Mouse (Mus musculus) erythroblast, adult 5-6 weeks (primary cell): ENCODE results near the gene Dlx5. TPM values are rescaled to one million over a fixed set of nuclear protein-coding genes. Genes with fewer than 3 reads are reported as not detected.

Experiments
- ATAC-seq: replicated peaks from 2 replicates; pipeline ENCODE4 v1.8.0; 2016; ENCODE audit warnings: moderate number of reproducible peaks, mild to moderate bottlenecking, moderate TSS enrichment, inconsistent platforms; ENCODE audit not compliant: poor library complexity, low FRiP score, severe bottlenecking
- total RNA-seq, 2 experiments: library from RNA; stranded (forward) in 1 of 2; stranded (reverse) in 1 of 2; fragments of 150-400 nt in 1 of 2; fragments of 200-764, 138-1000 nt in 1 of 2; gene quantifications; 2 replicates each; pipeline versions ENCODE4 v1.2.3 to v1.2.4; 2015 to 2017; ENCODE audit warnings: low replicate concordance in 2 of 2

Dlx5 gene
- total RNA-seq, 2 experiments from 2014 or later: not detected

- no peak for ATAC-seq
These were observed 4.5 kb downstream of the Dlx5 start for GRCm38 (mm10) chr6:6877346-6877910.

DNA sequence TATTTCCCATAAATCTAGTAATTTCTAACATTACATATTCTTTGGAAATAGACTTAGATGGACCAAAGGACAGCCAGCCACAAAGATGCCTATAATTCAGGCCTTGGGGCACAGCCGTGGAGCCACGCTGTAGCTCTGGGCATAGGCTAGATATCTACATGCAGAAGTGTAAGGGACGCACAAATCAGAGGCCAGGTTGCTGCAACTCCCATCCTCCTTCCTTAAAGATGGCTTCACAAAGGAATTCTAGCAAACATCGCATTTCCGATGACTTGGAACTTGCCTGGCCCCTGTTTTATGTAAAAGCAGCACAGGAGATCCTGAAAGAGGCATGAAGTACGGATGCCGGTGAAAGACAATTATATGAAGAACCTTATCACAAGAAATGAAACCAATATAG, 5.2 kb downstream of the Dlx5 start:
- ATAC-seq: no peak

GRCm38 (mm10) chr6:6876231-6876630, 5.7 kb downstream of the Dlx5 start:
- no peak for ATAC-seq

DNA sequence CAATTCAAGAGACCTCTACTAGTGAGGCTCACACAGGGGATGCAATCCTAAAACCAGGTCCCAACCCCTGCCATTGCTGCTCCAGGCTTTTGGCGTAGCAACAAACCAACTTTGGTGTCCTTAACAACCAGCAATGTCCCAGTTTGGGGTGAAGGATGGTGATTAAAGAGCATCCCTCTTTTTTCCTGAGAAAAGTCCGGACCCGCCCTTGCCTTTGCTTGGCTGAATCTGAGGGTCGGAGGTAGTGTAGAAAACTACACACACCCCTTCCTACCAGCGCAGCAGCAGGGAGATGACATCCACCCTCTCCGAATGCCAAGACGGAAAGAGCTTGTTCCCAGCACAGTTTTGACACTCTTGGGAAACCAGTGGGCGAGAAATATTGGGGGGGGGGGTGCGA, 6.2 kb downstream of the Dlx5 start:
- no peak for ATAC-seq

DNA sequence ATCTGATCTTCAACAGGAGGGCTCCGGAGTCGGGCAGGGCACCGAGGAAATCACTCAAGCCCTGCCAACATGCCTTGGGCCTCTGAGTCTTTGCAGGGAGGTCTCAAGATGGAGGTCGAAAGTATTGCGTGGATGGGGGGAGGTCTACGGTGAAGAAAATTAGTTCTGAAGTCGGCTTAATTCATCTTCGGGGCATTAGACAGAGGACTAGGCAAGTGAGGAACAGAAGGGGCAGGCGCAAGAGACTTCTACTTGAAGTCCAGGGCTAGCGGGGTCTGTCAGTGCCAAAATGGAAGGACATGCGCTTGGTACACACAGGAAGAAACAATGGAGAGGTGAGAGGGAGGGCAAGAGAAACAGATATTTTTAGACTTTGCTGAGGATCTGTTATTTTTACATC, 6.7 kb downstream of the Dlx5 start:
- ATAC-seq: no peak

- ATAC-seq: no peak
These were observed 7.7 kb downstream of the Dlx5 start for GRCm38 (mm10) chr6:6874073-6874771.

DNA sequence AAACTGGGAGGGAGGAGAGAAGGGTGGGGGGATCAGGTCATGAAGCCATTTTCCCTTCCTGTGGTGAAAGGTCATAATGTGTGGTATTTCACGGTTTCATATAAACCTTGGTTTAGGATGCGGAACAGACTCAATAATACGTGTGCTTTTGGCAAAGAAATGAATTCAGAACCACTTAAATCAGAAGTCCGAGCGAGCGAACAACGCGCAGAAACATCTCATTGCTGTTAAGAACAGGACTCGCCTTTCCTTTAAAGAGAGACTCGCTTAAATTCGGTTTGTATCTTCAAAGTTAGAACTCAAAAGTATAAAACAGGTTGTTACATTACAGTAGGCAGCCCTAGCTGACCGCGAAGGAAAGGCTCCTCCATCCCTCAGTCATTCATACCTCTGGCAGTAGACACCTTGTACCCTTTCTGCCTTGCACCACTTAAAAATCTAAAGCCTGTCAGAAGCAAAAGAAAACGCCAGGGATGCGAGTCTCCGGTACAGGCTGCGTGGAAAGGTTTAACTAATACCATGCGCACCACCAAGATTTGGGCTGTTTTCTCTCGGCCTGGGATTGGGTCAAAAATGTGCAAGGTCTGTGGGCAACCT, 8.3 kb downstream of the Dlx5 start:
- no peak for ATAC-seq

DNA sequence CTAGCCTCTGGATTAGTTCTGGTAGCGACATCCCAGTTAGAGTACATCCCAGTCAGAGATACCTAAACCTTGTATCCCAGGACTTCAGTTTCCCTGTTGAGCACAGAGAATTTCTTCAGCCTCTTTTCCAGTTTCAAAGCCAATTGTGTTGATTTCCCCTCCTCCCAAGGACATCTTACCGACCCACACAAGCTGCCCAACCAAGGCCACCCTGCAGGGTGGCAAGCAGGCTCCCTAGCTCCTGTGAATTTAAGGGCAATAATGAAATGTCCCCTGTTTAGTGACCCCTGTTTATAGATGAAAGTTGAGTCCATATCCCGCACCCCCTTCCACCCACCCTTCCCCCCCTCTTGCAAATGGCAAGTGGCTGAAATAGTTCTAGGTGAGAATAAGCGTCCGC, 9.0 kb downstream of the Dlx5 start:
- ATAC-seq: no peak

DNA sequence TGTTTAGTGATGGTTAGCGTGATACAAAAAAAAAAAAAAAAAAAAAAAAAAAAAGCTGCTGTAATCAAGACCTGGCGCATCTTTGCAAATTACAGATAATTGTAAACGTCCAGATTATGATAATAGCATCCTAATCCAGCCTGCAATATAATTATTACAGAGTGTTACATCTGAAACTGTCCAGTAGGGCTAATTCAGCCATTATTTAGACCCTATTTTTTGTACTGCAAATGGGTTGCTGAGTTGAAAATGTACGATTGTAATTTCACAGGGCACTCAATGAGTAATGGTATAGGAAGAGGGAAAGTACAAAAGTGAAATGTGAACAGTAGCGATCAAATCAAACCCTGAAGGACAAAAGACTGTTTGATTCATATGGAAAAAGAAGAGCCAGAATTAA, 10.2 kb downstream of the Dlx5 start:
- no peak for ATAC-seq

GRCm38 (mm10) chr6:6870876-6871420, 10.9 kb downstream of the Dlx5 start:
- ATAC-seq: no peak

- ATAC-seq: no peak
These were observed 11.7 kb downstream of the Dlx5 start for GRCm38 (mm10) chr6:6869961-6870800.

GRCm38 (mm10) chr6:6869041-6869685, 12.7 kb downstream of the Dlx5 start:
- ATAC-seq: no peak

DNA sequence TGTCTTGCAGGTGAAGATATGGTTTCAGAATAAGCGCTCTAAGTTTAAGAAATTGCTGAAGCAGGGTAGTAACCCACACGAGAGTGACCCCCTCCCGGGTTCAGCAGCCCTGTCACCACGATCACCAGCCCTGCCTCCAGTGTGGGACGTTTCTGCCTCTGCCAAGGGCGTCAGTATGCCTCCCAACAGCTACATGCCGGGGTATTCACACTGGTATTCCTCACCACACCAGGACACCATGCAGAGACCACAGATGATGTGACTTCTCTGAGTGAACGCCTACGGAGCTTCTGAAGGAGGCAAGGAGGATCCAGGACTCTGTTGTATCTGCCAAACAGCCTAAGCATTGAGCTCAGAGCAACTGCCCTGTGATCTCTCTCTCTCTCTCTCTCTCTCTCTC, 14.9 kb downstream of the Dlx5 start:
- ATAC-seq: no peak

DNA sequence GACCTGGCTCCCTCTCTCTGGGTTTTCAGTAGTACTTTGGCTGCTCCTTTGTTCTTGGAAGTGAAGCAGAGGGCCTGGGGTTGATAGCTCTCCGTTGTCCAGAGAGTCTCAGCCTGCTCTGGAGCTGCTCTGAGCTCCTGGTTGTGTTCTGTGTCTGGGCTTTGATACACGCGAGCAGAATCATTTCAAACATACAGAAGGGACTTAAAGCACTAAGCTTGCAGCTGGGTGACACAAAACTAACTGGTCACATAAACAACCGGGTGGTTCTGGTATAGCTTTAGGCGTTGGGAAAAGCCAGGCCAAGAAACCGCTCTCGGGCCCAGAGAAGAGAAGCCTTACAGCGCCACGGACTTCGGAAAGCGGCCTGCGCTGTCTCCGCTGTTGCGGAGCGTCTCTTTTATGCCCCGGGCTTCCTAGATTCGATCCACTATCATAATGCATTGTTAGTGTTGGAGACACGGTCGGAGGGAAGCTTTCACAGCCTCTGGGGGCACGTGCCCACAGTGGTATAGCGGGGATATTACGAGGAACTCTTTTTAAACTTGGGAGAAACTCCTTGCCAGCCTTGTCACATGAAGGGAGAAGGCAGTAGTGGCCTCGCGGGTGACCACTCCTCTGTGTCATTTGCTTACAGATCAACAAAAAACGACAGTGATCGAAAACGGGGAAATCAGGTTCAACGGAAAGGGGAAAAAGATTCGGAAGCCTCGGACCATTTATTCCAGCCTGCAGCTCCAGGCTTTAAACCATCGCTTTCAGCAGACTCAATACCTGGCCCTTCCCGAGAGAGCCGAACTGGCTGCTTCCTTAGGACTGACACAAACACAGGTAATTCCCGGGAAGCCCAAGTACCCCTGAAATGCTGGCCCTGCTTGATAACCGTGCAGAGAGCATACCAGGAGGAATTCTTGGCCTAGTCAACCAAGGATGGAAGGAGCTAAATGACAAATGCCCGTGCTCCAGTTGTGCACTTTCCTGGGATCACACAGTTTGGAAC, 17.1 kb downstream of the Dlx5 start:
- no peak for ATAC-seq

- no peak for ATAC-seq
These were observed 17.9 kb downstream of the Dlx5 start for GRCm38 (mm10) chr6:6863955-6864354.

DNA sequence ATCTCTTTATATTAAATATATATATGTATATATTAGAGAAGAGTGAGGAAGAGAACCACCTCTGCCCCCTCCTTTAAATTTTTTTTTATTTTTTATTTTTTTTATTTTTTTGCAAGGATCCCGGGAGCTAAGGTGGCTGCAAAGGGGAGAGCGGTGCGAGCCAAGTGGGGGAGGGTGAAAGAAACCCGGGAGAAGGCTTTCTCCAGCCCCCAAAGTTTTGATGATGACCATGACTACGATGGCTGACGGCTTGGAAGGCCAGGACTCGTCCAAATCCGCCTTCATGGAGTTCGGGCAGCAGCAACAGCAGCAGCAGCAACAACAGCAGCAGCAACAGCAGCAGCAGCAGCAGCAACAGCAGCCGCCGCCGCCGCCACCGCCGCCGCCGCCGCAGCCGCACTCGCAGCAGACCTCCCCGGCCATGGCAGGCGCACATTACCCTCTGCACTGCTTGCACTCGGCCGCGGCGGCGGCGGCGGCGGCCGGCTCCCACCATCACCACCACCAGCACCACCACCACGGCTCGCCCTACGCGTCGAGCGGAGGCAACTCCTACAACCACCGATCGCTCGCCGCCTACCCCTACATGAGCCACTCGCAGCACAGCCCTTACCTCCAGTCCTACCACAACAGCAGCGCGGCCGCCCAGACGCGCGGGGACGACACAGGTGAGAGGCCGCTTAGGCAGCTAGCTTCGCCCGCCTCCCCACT, 18.6 kb downstream of the Dlx5 start, which contains the start of gene Dlx6:
Dlx6 (plus strand) TSS at position 175 of the 711 bp plus-strand sequence.
- ATAC-seq: no peak

GRCm38 (mm10) chr6:6862611-6863010, 19.3 kb downstream of the Dlx5 start:
- no peak for ATAC-seq
